Mouse (Mus musculus): ENCODE data around the gene Pkp4. TPM values are rescaled to one million over a fixed set of nuclear protein-coding genes. Genes with fewer than 3 reads are reported as not detected.
"Not testable (repeated sequence)": the region's sequence is repeated elsewhere in the genome, so short reads cannot be mapped to it uniquely, and the experiment has no call there.

Pkp4 gene
- polyA plus RNA-seq, 1 experiment from 2014 or later = 30.6 TPM

DNA sequence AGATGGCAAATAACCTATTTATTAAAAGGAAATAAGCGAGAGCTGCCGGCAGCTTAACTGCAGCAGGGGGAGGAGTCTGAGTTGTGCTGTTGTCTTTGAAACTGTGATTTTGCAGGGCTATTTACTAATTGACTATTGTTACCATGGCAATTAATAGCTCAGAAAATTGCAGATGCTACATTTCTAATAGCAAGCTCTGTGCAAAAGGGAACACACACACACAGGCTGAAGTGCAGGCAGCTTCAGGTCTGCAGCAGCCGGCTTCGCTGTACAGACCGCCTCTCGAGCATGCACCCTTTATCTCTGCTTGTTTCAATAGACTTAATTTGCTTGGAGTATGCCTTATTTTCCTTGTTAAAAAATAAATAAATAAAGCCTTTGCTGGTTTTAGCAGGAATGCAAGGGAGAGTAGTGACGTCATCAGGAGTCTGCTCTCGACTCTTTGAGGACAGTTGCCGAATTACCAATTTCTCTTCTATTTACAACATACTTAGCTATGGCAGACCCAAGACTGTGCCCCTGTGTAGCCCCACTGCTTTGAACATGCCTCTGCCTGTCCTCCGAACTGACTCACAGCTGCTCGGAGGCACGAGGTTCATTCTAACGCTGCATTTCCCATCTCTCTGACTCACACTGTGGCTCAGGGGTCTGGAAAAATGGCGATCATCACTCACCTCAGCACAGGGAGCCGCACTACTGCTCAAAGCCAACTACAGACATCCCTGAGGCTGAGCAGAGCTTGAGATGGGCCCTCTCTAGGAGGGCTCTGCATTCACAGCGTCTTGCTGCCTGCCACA, 190.9 kb downstream of the Pkp4 start:
- no peaks in the 10 kb centered on the region for H3K27me3 ChIP-seq (replicated peaks)
- no peak overlapping the region for H3K4me2 ChIP-seq
- no peak overlapping the region for H3K9ac ChIP-seq
- H3K27ac ChIP-seq (ENCODE audit: poor library complexity, severe bottlenecking) = no peak overlapping the region
- ATAC-seq (ENCODE audit: insufficient number of reproducible peaks, low FRiP score) = no peak
- H3K4me1 ChIP-seq (replicated peaks) = peaks cover 3% of the 10 kb centered on the region; the same call in 1 of the 2 replicates
- H3K9me3 ChIP-seq (replicated peaks) = no peaks in the 10 kb centered on the region
- no peak overlapping the region for H3K4me3 ChIP-seq
- WGBS = 81% methylated on average over 16 of the region's 16 CpGs
- peaks cover 82% of the 10 kb centered on the region for H3K36me3 ChIP-seq

DNA sequence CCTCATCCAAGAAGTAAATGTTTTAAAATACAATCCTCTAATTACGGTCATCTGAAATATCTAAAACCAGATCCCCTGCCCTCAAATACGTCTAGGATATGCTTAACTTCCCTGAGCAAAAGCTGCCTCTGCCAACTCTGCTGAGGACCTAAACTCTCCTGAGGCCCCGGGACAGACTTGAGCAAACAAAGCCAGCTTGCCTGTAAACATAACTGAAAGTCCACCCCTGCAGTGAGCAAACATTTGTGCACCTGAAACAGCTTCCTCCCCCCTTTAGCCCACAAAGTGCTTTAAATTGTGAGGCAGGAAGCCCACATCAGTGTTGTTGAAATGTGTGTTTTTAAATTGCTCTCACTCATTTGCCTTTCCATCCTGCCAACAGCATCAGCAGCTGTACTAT, 193.2 kb downstream of the Pkp4 start:
- no peaks in the 10 kb centered on the region for H3K27me3 ChIP-seq (replicated peaks)
- 72% methylated on average over 3 of the region's 3 CpGs for WGBS
- no peak overlapping the region for H3K9ac ChIP-seq
- H3K4me2 ChIP-seq = no peak overlapping the region
- no peak overlapping the region for H3K4me3 ChIP-seq
- H3K36me3 ChIP-seq = peaks cover 64% of the 10 kb centered on the region
- no peak for ATAC-seq (ENCODE audit: insufficient number of reproducible peaks, low FRiP score)
- H3K9me3 ChIP-seq (replicated peaks) = no peaks in the 10 kb centered on the region
- H3K27ac ChIP-seq (ENCODE audit: poor library complexity, severe bottlenecking) = no peak overlapping the region
- no peaks in the 10 kb centered on the region for H3K4me1 ChIP-seq (replicated peaks)

GRCm38 (mm10) chr2:59355531-59356289, 195.1 kb downstream of the Pkp4 start:
- H3K36me3 ChIP-seq = peaks cover 47% of the 10 kb centered on the region
- ATAC-seq (ENCODE audit: insufficient number of reproducible peaks, low FRiP score) = no peak
- no peak overlapping the region for H3K27ac ChIP-seq (ENCODE audit: poor library complexity, severe bottlenecking)
- no peaks in the 10 kb centered on the region for H3K27me3 ChIP-seq (replicated peaks)
- no peak overlapping the region for H3K9ac ChIP-seq
- H3K4me1 ChIP-seq (replicated peaks) = no peaks in the 10 kb centered on the region
- H3K4me2 ChIP-seq = no peak overlapping the region
- no peak overlapping the region for H3K4me3 ChIP-seq
- 86% methylated on average over 5 of the region's 5 CpGs for WGBS
- H3K9me3 ChIP-seq (replicated peaks) = no peaks in the 10 kb centered on the region

DNA sequence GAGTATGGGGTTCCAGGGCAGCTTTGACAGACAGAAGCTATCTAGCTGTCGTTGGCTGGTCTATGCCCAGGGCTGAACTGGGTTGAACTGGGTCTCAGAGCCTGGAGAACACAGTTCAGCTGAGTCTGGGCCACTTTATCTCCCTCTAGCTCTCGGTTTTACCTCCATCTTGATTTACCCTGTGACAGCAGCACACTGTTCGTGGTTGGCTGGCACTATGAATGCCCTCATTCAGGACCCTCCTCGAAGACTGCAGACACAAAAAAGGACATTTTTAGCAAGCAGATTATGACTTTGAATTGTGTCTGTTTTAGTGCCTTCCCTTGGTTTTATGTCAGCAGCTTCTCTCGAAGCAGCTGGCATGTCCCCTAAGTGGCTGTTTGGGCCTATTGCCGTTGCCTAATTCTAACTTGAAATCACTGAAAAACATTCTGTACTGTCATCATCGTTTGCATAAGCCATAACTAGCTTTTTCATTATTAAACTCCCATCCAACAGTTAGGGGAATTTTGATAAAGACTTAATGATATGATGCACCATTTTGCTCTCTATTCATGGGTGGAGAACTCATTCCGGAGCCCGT, 199.2 kb downstream of the Pkp4 start:
- Histone ChIP-seq H3K9ac (no peak overlapping the region), H3K4me3 (no peak overlapping the region), H3K27ac (ENCODE audit: poor library complexity, severe bottlenecking) (no peak overlapping the region), H3K27me3 (replicated peaks) (no peaks in the 10 kb centered on the region), H3K36me3 (peaks cover 18% of the 10 kb centered on the region), H3K4me2 (no peak overlapping the region), H3K4me1 (replicated peaks) (peaks cover 25% of the 10 kb centered on the region), H3K9me3 (replicated peaks) (peaks cover 7% of the 10 kb centered on the region; the same call in 1 of the 2 replicates)
- 66% methylated on average over 9 of the region's 9 CpGs for WGBS
- no peak for ATAC-seq (ENCODE audit: insufficient number of reproducible peaks, low FRiP score)

GRCm38 (mm10) chr2:59361350-59361780, 200.7 kb downstream of the Pkp4 start:
- Histone ChIP-seq H3K27me3 (replicated peaks) (no peaks in the 10 kb centered on the region), H3K9ac (no peak overlapping the region), H3K9me3 (replicated peaks) (peaks cover 9% of the 10 kb centered on the region; the same call in 1 of the 2 replicates), H3K4me2 (peak overlapping the region; percentile 50), H3K4me3 (no peak overlapping the region), H3K4me1 (replicated peaks) (peaks cover 32% of the 10 kb centered on the region), H3K27ac (ENCODE audit: poor library complexity, severe bottlenecking) (peak overlapping the region; percentile 74), H3K36me3 (peaks cover 3% of the 10 kb centered on the region; the same call in 1 of the 2 replicates)
- peak; percentile 22; the same call in 1 of the 2 replicates for ATAC-seq (ENCODE audit: insufficient number of reproducible peaks, low FRiP score)
- 15% methylated on average over 4 of the region's 4 CpGs for WGBS

GRCm38 (mm10) chr2:59364156-59364842, 203.6 kb downstream of the Pkp4 start:
- Histone ChIP-seq H3K9me3 (replicated peaks) (peaks cover 11% of the 10 kb centered on the region; the same call in 1 of the 2 replicates), H3K4me1 (replicated peaks) (peaks cover 32% of the 10 kb centered on the region), H3K27ac (ENCODE audit: poor library complexity, severe bottlenecking) (peak overlapping the region; percentile 73), H3K9ac (no peak overlapping the region), H3K4me2 (no peak overlapping the region), H3K4me3 (no peak overlapping the region), H3K36me3 (no peaks in the 10 kb centered on the region), H3K27me3 (replicated peaks) (no peaks in the 10 kb centered on the region)
- WGBS = 63% methylated on average over 3 of the region's 3 CpGs
- ATAC-seq (ENCODE audit: insufficient number of reproducible peaks, low FRiP score) = no peak

- H3K27ac ChIP-seq (ENCODE audit: poor library complexity, severe bottlenecking) = no peak overlapping the region
- H3K9me3 ChIP-seq (replicated peaks) = peaks cover 11% of the 10 kb centered on the region; the same call in 1 of the 2 replicates
- H3K36me3 ChIP-seq = no peaks in the 10 kb centered on the region
- no peak overlapping the region for H3K9ac ChIP-seq
- H3K4me3 ChIP-seq = no peak overlapping the region
- 83% methylated on average over 4 of the region's 4 CpGs for WGBS
- peaks cover 19% of the 10 kb centered on the region for H3K4me1 ChIP-seq (replicated peaks)
- no peak overlapping the region for H3K4me2 ChIP-seq
- ATAC-seq (ENCODE audit: insufficient number of reproducible peaks, low FRiP score) = no peak
- no peaks in the 10 kb centered on the region for H3K27me3 ChIP-seq (replicated peaks)
Observed at GRCm38 (mm10) chr2:59367191-59367590, 206.5 kb downstream of the Pkp4 start.

GRCm38 (mm10) chr2:59373113-59373512, 212.5 kb downstream of the Pkp4 start:
- no peaks in the 10 kb centered on the region for H3K36me3 ChIP-seq
- no peak overlapping the region for H3K4me3 ChIP-seq
- no peak overlapping the region for H3K4me2 ChIP-seq
- H3K9ac ChIP-seq = no peak overlapping the region
- H3K9me3 ChIP-seq (replicated peaks) = no peaks in the 10 kb centered on the region
- no peak overlapping the region for H3K27ac ChIP-seq (ENCODE audit: poor library complexity, severe bottlenecking)
- WGBS = 96% methylated on average over 2 of the region's 2 CpGs
- no peak for ATAC-seq (ENCODE audit: insufficient number of reproducible peaks, low FRiP score)
- H3K27me3 ChIP-seq (replicated peaks) = no peaks in the 10 kb centered on the region
- no peaks in the 10 kb centered on the region for H3K4me1 ChIP-seq (replicated peaks)

- Histone ChIP-seq H3K9me3 (replicated peaks) (no peaks in the 10 kb centered on the region), H3K9ac (no peak overlapping the region), H3K4me2 (no peak overlapping the region), H3K4me1 (replicated peaks) (no peaks in the 10 kb centered on the region), H3K4me3 (no peak overlapping the region), H3K27ac (ENCODE audit: poor library complexity, severe bottlenecking) (no peak overlapping the region), H3K36me3 (no peaks in the 10 kb centered on the region), H3K27me3 (replicated peaks) (no peaks in the 10 kb centered on the region)
- ATAC-seq (ENCODE audit: insufficient number of reproducible peaks, low FRiP score) = no peak
- WGBS = 83% methylated on average over 9 of the region's 9 CpGs
Observed at GRCm38 (mm10) chr2:59378096-59378495, 217.4 kb downstream of the Pkp4 start.

- not testable (repeated sequence) for H3K27me3 ChIP-seq (replicated peaks)
Observed at GRCm38 (mm10) chr2:59378861-59379260, 218.2 kb downstream of the Pkp4 start.

More at GRCm38 (mm10) chr2:59378861-59379260, 218.2 kb downstream of the Pkp4 start:
- ATAC-seq (ENCODE audit: insufficient number of reproducible peaks, low FRiP score); H3K9me3 ChIP-seq (replicated peaks); H3K36me3 ChIP-seq; H3K4me2 ChIP-seq; H3K4me1 ChIP-seq (replicated peaks); H3K4me3 ChIP-seq; H3K9ac ChIP-seq; H3K27ac ChIP-seq (ENCODE audit: poor library complexity, severe bottlenecking): not testable (repeated sequence)
- 94% methylated on average over 17 of the region's 17 CpGs for WGBS
